Mouse (Mus musculus): ENCODE measurements at regions not wholly inside any gene's neighbourhood (a gene's known extent, or its start where the extent isn't known, plus 50 kb on each side); places are given as distances from the start of the nearest gene placed in this dataset.

- DNase-seq: no peak
Measured at GRCm38 (mm10) chr11:31784332-31784901, 87.6 kb upstream of the Cpeb4 start.

GRCm38 (mm10) chr11:31785160-31785559 is 86.9 kb upstream of the Cpeb4 start:
- DNase-seq: no peak

- DNase-seq: no peak
Measured at GRCm38 (mm10) chr11:31787376-31787775, 84.6 kb upstream of the Cpeb4 start.

GRCm38 (mm10) chr11:31787917-31788703 is 83.9 kb upstream of the Cpeb4 start:
- DNase-seq: no peak

GRCm38 (mm10) chr11:31789967-31790366 is 82.0 kb upstream of the Cpeb4 start:
- DNase-seq: no peak

- no peak for DNase-seq
Measured at GRCm38 (mm10) chr11:31791264-31791663, 80.7 kb upstream of the Cpeb4 start.

- no peak for DNase-seq
Measured at GRCm38 (mm10) chr11:31795084-31795483, 76.9 kb upstream of the Cpeb4 start.

- peak; percentile 28 for DNase-seq
Measured at GRCm38 (mm10) chr11:31796245-31796644, 75.8 kb upstream of the Cpeb4 start.

GRCm38 (mm10) chr11:31801575-31801974 is 70.4 kb upstream of the Cpeb4 start:
- no peak for DNase-seq

- DNase-seq: no peak
Measured at GRCm38 (mm10) chr11:31803319-31803891, 68.6 kb upstream of the Cpeb4 start.

- no peak for DNase-seq
Measured at GRCm38 (mm10) chr11:31804518-31804917, 67.5 kb upstream of the Cpeb4 start.

- peak; percentile 81 for DNase-seq
Measured at GRCm38 (mm10) chr11:31807461-31808215, 64.4 kb upstream of the Cpeb4 start.

- no peak for DNase-seq
Measured at GRCm38 (mm10) chr11:31808216-31808838, 63.7 kb upstream of the Cpeb4 start.

- DNase-seq: peak; percentile 54
Measured at GRCm38 (mm10) chr11:31810011-31810786, 61.8 kb upstream of the Cpeb4 start.

- no peak for DNase-seq
Measured at GRCm38 (mm10) chr11:31812215-31812614, 59.8 kb upstream of the Cpeb4 start.

- no peak for DNase-seq
Measured at GRCm38 (mm10) chr11:31814616-31815015, 57.4 kb upstream of the Cpeb4 start.

GRCm38 (mm10) chr11:31815855-31816488 is 56.0 kb upstream of the Cpeb4 start:
- DNase-seq: no peak

GRCm38 (mm10) chr11:31818032-31818431 is 54.0 kb upstream of the Cpeb4 start:
- DNase-seq: no peak

- no peak for DNase-seq
Measured at GRCm38 (mm10) chr11:31819964-31820363, 52.0 kb upstream of the Cpeb4 start.

- DNase-seq: peak; percentile 31
Measured at GRCm38 (mm10) chr11:31821479-31822411, 50.3 kb upstream of the Cpeb4 start.
